Mouse (Mus musculus) thymus, postnatal 0 days (tissue): ENCODE measurements around the gene Ap4b1. TPM values are rescaled to one million over a fixed set of nuclear protein-coding genes. Genes with fewer than 3 reads are reported as not detected.

Source experiments
- DNase-seq: peaks from one replicate; pipeline ENCODE4 v3.0.0-alpha.2; 2015; ENCODE audit warnings: low spot score
- polyA plus RNA-seq: library from polyadenylated mRNA; unstranded; fragments of >200 nt; fragmentation: Nextera tagmentation; extraction: Ambion mirVana; gene quantifications from 2 replicates; pipeline ENCODE4 v1.2.1, GENCODE M21; 2015

The Ap4b1 gene
- polyA plus RNA-seq, 1 experiment from 2014 or later = 24.8 TPM

DNA sequence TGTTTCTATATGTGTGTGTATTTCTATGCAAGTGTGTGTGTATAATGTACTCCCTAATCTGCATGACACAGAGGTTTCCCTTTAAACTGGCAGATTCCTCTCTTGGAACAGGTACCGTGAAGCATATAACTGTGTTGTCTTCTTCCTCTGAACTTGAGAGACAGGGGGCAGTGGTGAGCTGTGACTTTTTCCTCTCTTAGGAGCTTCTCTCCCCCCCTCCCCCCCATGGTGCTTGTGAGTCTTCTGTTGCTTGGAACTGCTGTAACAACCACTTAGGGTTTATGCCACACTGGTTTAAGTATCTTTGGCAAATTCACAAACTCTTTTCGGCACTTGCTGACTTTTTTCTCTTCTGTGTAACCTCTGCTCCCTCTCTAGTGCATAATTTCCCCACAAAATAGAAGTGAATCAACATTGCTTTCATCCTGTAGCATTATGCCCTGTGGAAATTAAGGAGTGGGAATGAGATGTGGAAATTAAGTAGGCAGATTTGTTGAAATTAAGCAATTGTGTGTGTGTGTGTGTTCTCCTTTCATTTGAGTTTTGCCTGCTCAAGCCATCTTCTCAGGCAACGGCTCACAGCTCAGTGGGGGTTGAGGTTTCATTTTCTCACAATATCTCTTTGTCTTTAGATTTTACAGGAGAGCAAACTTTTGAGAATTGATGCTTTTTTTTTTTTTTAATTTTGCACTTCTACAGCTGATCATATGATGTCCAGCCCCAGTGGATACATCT, 43.4 kb downstream of the Ap4b1 start:
- peak; percentile 91 for DNase-seq

DNA sequence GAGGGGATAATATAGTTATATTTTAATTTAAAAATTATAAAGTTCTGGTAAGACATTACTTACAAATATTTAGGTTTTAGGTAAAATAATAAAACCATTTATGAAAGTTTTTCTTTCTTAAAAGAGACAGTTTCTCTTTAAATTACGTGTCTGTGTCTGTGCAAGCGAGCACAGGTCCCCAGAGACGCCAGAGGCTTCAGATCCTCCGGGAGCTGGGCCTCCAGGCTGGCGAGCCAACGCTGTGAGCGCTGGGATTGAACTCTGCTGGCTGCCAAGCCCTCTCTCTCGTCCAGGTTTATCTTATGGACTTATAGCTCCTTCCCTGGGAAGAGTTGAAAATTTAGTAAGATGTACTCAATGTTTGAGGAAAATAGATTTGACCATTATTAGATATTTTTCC, 44.5 kb downstream of the Ap4b1 start:
- no peak for DNase-seq

DNA sequence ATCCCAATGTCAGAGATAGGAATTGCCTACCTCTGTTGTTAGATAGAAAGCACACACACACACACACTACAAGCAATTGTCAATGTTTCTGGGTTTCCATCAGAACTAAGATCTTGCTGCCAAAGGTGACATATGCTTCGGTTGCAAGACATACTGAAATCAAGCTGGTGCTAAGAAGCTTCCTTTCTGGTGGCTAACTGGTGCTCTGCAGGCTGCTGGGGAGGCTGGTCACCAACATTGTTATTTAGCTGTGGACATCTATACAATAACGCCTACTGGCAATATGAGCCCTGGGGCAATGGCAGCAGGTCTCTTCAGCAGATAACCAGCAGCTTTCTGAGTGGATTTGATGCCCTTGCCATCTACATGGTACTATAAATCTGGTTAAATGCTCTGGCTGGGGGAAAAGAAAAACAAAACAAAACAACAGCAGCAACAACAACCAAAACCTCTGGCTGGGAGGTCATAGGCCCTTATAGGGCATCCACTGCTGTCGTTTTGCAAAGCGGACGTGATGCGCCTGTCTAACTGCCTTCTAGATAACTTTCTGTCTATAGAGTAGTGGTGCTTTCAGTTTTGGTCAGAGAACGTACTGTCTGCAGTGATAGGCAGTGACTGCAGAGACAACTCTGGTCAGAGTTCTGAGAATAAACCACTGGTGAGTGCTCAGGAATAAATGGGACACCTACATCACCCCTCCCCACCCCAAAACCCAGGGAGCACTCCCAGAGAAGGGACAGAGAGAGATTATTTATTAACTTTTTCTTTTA, 47.9 kb downstream of the Ap4b1 start:
- DNase-seq = no peak

DNA sequence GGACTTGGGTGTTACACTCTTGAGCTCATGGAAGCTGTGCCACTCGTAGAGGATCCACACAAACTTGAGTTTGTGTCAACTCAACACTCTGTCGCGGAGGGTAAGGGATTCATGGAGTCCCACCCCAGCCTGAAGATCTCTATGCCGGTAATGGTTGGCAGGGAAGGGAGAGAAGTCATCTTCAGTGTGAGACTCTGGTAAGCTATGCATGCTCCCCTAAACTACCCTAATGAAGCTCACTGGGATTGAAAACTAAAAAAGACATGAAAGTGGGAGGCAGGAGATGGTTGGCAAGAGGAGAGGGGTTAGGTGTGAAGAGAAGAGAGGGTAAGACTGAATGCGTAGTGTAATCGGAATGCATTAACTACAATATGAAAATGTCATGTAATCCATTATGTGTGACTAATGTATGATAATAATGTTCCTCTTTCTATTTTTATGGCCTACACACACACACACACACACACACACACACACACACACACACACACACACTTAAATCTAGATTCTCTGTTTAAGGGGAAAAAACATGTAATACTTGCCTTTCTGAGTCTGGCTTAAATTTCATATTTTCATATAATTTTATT, 48.8 kb downstream of the Ap4b1 start:
- no peak for DNase-seq

DNA sequence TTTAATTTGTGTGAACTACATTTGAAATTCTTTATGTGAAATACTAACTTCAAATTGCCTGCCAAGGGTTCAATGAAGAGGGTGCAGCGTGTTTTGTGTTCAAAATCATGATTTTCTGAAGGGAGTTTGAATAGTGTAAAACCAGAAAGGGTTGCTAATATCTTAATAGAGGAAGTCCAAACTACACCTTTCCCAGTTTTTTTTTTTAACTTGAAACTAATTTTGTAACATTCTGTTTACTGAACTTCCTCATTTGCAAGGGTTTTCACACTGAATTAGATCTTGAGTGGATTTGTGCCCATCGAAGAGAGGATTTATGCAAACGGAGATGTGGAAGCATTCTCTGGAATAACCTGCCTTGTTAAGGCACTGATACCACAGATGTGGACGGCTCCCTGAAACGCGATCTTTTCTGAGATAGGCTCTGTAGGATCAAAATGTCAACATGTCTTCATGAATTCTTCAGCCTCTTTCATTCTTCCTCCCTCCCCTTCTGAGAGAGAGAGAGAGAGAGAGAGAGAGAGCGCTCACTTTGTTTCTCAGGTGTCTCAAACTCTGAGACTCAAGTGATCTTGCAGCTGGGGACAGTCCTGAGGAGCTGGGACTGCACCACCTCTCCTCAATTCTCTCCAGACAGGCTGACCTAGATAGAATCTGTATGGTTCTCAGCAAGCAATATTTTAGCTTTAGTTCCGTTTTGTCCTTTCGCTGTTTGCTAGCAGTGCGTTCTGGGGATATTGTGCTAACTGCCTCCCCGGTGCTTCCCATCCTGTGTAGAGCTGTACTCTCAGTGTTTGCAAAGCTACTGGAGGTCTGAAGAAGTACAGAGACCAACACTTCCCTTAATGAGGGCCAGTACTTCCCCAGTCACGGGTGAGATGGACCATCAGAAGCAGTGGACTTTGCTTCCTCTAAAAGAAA, 49.8 kb downstream of the Ap4b1 start, which contains the start of gene Ptpn22:
TSS of gene Ptpn22 (plus strand) at position 915 of the 921 bp plus-strand sequence.
- DNase-seq = peak; percentile 77

DNA sequence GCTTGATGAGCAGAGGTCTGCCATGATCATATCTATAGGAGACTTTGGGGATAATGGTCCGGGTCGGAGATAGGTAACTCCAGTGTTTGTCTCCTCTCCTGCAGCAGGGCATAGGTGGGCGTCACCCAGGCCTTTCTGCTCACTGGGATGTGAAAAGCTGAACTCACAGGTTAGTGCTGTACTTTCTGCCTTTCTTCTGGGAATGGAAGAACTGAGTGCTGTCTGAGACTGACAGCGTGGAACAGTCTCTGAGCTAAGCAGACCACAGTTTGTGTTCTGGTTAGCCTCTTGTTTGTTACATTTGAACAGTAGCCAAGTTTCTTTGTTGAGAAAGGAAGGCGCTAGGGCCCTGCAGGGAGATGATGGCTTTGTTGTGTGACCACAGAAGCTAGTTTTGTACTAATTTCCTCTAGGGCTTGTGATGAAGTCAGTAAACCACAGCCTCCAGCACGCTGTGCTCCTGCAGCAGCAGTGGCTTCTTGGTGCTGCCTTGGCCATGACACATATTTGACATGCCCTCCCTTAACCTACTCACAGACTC, 50.6 kb downstream of the Ap4b1 start:
- DNase-seq = peak; percentile 89

DNA sequence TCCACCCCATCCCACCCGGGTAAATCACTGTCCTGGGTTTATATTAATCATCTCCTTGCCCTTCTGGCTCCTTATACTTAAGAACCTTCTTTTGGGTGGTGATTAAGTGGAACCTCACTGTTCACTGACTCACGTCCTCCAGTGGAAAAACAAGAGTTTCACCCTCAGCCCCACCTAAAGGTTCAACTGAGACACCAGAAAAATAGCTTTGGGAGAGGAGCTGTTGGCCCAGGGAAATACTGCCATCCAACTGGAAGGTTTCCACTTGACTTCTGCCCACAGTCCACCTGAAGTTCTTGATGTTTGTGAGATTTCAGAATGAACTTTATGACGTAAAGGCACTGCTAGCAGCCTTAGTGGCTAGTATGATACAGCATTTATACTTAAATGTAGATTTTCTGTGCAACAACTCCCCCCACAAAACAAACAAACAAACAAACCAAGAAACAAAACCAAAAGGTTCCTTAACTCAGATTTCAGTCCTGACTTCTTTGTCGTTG, 53.5 kb downstream of the Ap4b1 start:
- DNase-seq = no peak

DNA sequence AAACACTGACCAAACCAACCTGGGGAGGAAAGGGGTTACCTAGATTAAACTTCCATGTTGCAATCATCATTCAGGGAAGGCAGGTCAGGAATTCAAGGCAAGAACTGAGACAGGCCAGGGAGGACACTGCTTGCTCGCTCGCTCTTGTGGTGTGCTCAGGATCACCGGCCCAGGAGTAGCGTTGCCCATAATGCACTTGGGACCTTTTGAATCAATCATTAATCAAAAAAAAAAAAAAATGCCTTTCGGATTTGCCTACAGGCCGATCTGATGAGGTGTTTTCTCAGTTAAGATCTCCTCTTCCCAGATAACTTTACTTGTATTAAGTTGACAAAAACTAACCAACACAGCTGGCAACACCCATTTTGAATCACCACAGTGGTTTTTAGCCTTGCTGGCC, 54.9 kb downstream of the Ap4b1 start:
- no peak for DNase-seq

DNA sequence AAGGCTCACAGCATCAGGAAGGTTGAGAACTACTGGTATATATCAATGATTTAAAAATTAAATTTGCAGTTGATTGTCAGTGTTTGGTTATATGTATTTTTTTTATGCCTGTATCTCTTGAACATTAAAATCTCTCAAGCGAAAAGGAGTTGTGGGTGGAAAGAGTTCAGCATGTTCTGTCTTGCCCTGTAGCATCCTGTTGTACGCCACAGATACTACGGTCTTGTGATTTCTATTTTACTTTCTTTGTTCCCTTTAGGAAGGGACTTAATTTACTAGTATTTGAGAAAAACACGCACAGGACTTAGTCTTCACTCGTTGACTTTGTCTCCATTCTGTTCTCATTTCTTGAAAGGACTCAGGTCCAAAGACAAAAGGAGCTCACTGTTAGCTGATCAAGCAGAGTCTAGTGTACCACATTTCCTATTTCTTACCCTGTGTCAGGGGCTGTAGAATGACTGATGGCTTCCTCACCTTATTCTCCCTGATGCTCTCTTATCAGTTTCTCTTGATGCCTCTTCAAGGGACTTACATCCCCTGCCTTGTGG, 58.2 kb downstream of the Ap4b1 start:
- DNase-seq = peak; percentile 11

DNA sequence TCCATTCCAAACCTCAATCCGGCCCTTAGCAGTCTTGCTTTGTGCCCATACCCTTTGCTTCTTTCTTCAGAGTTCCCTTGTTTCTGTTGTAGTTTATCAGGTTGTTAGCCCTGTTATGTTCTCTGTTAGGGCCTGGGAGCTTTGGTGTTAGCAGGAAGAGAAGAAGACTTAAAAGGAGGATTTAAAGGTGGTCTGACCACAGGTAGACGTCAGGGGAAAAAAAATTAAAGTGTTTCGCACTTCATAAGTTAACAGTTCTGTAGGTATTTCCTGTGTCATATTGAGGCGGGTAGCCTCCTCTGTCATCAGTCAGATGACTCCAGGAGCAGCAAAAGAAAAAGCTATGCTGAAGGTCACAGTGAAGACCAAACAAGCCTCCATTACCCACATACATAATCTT, 58.7 kb downstream of the Ap4b1 start:
- DNase-seq = peak; percentile 25

Other genes with a start within 250 kb of the Ap4b1 start
- gene Syt6, start 234.3 kb upstream of the Ap4b1 start, polyA plus RNA-seq = 0.05 TPM in 1 of 2 replicates, not detected in the other
- 0.24 and 0.42 TPM in 2 replicates for gene Atg4a-ps, start 163.5 kb upstream of the Ap4b1 start, polyA plus RNA-seq
- 2.4 and 2.9 TPM in 2 replicates for gene Olfml3, start 71.5 kb upstream of the Ap4b1 start, polyA plus RNA-seq
- not detected in 2 replicates for gene Gm10964, start 70.2 kb upstream of the Ap4b1 start, polyA plus RNA-seq
- 19.9 and 24.5 TPM in 2 replicates for gene Hipk1, start 18.0 kb upstream of the Ap4b1 start, polyA plus RNA-seq
- gene Dclre1b, start 76 bp upstream of the Ap4b1 start, polyA plus RNA-seq = 47.8 and 50.9 TPM in 2 replicates
- 0.19 and 0.29 TPM in 2 replicates for gene Gm43064, start 53 bp downstream of the Ap4b1 start, polyA plus RNA-seq
- gene Bcl2l15, start 23.1 kb downstream of the Ap4b1 start, polyA plus RNA-seq = 1.1 and 2.4 TPM in 2 replicates
- gene Ptpn22, start 50.3 kb downstream of the Ap4b1 start, polyA plus RNA-seq = 59.5 and 64.6 TPM in 2 replicates
- gene Rsbn1, start 104.6 kb downstream of the Ap4b1 start, polyA plus RNA-seq = 18.6 and 22.2 TPM in 2 replicates
- 38.9 and 43.8 TPM in 2 replicates for gene Phtf1, start 158.6 kb downstream of the Ap4b1 start, polyA plus RNA-seq